Mouse (Mus musculus) cortical plate, adult 2 months (tissue): ENCODE data around the gene Mansc4. TPM values are rescaled to one million over a fixed set of nuclear protein-coding genes. Genes with fewer than 3 reads are reported as not detected.

ENCODE experiments used
- H3K27ac ChIP-seq: fragments of 200-500 bp; 2 replicates; pipeline ENCODE4 v1.5.1; 2012; ENCODE audit warnings: low read length, control low read depth, inconsistent platforms; ENCODE audit not compliant: insufficient read depth
- H3K4me1 ChIP-seq: fragments of 200-500 bp; 2 replicates; pipeline ENCODE4 v1.6.1; 2011; ENCODE audit warnings: low read length; ENCODE audit not compliant: control insufficient read depth, insufficient read depth
- H3K4me3 ChIP-seq: fragments of 200-500 bp; 2 replicates; pipeline ENCODE4 v1.5.1; 2011; ENCODE audit warnings: mild to moderate bottlenecking, low read length, control low read depth; ENCODE audit not compliant: insufficient read depth
- CTCF ChIP-seq: fragments of 200-500 bp; IDR thresholded peaks from 2 replicates; pipeline ENCODE4 v1.5.1; 2011; ENCODE audit warnings: mild to moderate bottlenecking, control low read depth, low read length; ENCODE audit not compliant: insufficient read depth; ENCODE audit errors: extremely low read depth
- POLR2A ChIP-seq: fragments of 200-500 bp; IDR thresholded peaks from 2 replicates; pipeline ENCODE4 v1.6.1; 2011; ENCODE audit warnings: mild to moderate bottlenecking, low read length, control low read depth; ENCODE audit not compliant: insufficient read depth; ENCODE audit errors: extremely low read depth
- polyA plus RNA-seq: library from polyadenylated mRNA; depleted of rRNA; stranded (reverse); fragments of >200 nt; gene quantifications from 2 replicates; pipeline ENCODE4 v1.2.3, GENCODE M21; 2012

Mansc4 gene
- polyA plus RNA-seq, 1 experiment = 0.42 TPM

- H3K27ac ChIP-seq = no peak overlapping the region
- no peak overlapping the region for H3K4me3 ChIP-seq
- no peaks in the 10 kb centered on the region; the same call in none of the 2 replicates for H3K4me1 ChIP-seq
- TF ChIP-seq POLR2A = no peak
- no peak for TF ChIP-seq CTCF
Measured at GRCm38 (mm10) chr6:147059326-147059725, 27.5 kb downstream of the Mansc4 start.

GRCm38 (mm10) chr6:147055374-147055977 is 31.4 kb downstream of the Mansc4 start:
- no peak overlapping the region for H3K27ac ChIP-seq
- H3K4me3 ChIP-seq = no peak overlapping the region
- no peaks in the 10 kb centered on the region; the same call in 1 of the 2 replicates for H3K4me1 ChIP-seq
- TF ChIP-seq POLR2A (no peak), CTCF (no peak)

GRCm38 (mm10) chr6:147053785-147054646 is 32.8 kb downstream of the Mansc4 start:
- TF ChIP-seq POLR2A (no peak), CTCF (no peak)
- Histone ChIP-seq H3K27ac (no peak overlapping the region), H3K4me1 (no peaks in the 10 kb centered on the region; the same call in 1 of the 2 replicates), H3K4me3 (no peak overlapping the region)

- no peak overlapping the region for H3K4me3 ChIP-seq
- no peak for TF ChIP-seq POLR2A
- no peak for TF ChIP-seq CTCF
- no peak overlapping the region for H3K27ac ChIP-seq
- H3K4me1 ChIP-seq = no peaks in the 10 kb centered on the region; the same call in 1 of the 2 replicates
Measured at GRCm38 (mm10) chr6:147052440-147052839, 34.4 kb downstream of the Mansc4 start.

GRCm38 (mm10) chr6:147051666-147052065 is 35.2 kb downstream of the Mansc4 start:
- no peak for TF ChIP-seq POLR2A
- no peak for TF ChIP-seq CTCF
- Histone ChIP-seq H3K4me3 (no peak overlapping the region), H3K4me1 (no peaks in the 10 kb centered on the region; the same call in 1 of the 2 replicates), H3K27ac (no peak overlapping the region)

- TF ChIP-seq CTCF = no peak
- no peak for TF ChIP-seq POLR2A
- no peak overlapping the region for H3K27ac ChIP-seq
- no peak overlapping the region for H3K4me3 ChIP-seq
- H3K4me1 ChIP-seq = no peaks in the 10 kb centered on the region
Measured at GRCm38 (mm10) chr6:147049239-147049805, 37.5 kb downstream of the Mansc4 start.

- Histone ChIP-seq H3K4me1 (peaks cover 1% of the 10 kb centered on the region; the same call in 1 of the 2 replicates), H3K27ac (no peak overlapping the region), H3K4me3 (peak overlapping the region; percentile 80; the same call in 1 of the 2 replicates)
- TF ChIP-seq CTCF = no peak
- TF ChIP-seq POLR2A = no peak
Measured at GRCm38 (mm10) chr6:147043633-147044032, 43.2 kb downstream of the Mansc4 start.

- Histone ChIP-seq H3K4me3 (peak within 1 kb of the TSS; percentile 80), H3K27ac (peak within 1 kb of the TSS; percentile 72), H3K4me1 (peaks cover 1% of the 10 kb centered on the region; the same call in 1 of the 2 replicates)
- TF ChIP-seq CTCF = no peak
- peak; percentile 83 for TF ChIP-seq POLR2A
Measured at GRCm38 (mm10) chr6:147042291-147043290, 44.2 kb downstream of the Mansc4 start, which contains the start of gene Mrps35. Gene Mrps35, plus strand, starts transcription at chr6:147042764.

- no peak within 1 kb of the TSS for H3K27ac ChIP-seq
- H3K4me3 ChIP-seq = no peak within 1 kb of the TSS
- H3K4me1 ChIP-seq = peaks cover 6% of the 10 kb centered on the region; the same call in 1 of the 2 replicates
- TF ChIP-seq CTCF = no peak
- no peak for TF ChIP-seq POLR2A
Measured at GRCm38 (mm10) chr6:147032303-147032925, 54.4 kb downstream of the Mansc4 start, which contains the start of gene Rep15. Gene Rep15, plus strand, starts transcription at chr6:147032584.
